Mouse (Mus musculus): ENCODE measurements at regions not wholly inside any gene's neighbourhood (a gene's known extent, or its start where the extent isn't known, plus 50 kb on each side); places are given as distances from the start of the nearest gene placed in this dataset.
"Not testable (repeated sequence)": the region's sequence is repeated elsewhere in the genome, so short reads cannot be mapped to it uniquely, and the experiment has no call there.

DNA sequence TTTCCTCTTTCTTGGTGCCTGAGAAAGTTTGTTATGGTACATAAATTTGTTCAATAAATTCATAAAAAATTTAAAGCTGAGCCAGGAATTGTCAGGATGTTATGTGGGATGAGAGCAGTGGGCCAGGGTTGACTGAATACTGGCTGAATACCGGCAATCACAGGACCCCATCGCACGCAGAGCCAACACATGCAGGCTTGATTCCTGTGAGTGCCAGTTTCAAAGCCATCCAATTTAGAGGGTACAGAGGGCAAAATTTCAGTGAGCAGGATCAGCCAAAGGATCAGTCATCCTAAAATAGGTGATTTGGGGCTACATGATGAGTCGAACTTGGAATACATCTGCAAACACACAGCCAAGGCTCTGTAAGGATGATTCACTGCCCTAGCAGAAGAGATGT lies 583.6 kb upstream of the Nectin3 start:
- no peak for DNase-seq

DNA sequence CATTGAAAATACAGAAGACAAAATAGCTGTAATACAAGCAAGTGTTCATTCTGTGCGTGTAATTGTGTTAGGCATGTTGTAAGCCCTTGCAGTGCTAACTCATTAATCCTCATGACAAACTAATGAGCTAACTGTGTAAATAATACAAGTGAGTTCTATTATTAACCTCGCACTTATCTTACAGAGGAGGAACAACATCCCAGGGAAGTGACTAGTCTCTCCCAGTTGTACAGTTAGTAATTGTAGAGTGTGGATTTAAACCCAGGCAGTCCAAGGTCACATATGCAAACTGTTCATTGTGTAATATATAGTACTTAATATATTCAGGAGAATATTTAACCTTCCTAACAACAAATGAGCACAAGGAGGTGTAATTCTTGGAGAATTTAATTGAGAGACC lies 582.0 kb upstream of the Nectin3 start:
- DNase-seq = no peak

DNA sequence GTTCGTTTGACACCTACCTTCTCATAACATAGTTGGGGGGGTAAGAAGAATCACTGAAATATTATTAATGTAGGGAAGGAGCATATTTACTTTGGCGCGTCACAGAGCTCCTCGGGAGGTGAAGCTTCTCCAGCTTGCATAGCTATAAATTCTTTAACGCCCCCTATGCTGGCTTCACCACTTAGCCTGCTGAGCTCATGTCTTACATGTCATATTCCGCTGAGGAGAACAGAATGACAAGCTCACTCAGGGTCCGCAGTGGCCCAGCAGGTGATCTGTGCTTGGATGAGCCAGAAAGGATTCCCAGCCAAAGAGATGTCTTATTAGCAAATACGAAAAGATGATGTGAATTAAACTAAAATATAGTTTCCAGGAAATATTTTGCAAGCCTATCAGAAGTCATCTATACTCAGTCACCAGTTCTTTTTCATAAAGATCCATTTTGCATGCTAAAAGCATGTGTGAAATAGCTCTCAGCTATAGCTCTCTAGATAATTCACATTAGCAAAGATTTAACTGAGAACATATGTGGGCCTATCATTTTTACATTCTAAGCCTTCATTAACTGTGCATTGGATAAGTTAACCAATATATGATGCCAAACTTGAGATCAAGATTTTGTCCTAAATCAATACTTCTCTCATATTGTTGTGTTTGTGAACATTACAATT lies 561.1 kb upstream of the Nectin3 start:
- DNase-seq = peak; percentile 60 to 70

DNA sequence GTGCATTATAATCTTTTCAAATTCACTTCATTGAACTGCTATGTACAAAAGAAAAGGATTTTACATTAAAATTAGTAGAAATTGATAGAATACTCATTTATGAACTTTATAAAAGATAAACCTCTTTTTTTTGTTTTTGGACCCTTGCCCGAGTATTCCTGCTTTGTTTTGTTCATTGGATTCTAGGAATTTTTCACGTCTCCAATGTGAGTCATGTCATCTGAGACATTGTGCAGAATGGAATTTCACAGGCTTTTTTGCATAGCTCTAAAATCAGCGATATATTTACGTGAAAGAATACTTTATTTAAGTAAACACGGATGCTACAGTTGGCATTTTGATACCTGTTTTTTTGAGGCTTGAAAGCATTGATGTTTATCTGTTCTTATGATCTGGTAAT lies 560.5 kb upstream of the Nectin3 start:
- no peak for DNase-seq

DNA sequence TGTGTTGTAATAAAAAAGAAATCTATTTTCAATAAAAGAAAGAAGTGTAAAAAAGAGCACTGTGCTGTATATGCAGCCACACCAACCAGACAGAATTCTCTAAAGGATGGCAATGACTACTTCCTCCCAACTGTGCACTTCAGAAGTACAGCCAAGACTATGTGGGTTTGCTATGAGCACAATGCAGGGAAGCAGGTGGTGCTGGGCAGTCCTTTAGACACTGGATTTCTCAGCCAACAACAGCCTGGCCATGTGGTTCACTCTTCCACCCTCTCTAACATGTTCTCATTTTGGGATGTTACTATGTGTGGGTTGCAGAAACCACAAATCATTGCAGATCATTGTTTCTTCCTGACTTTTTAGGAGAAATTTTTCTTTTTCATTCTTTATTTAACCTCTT lies 527.6 kb upstream of the Nectin3 start:
- DNase-seq = peak; percentile 55 to 64

DNA sequence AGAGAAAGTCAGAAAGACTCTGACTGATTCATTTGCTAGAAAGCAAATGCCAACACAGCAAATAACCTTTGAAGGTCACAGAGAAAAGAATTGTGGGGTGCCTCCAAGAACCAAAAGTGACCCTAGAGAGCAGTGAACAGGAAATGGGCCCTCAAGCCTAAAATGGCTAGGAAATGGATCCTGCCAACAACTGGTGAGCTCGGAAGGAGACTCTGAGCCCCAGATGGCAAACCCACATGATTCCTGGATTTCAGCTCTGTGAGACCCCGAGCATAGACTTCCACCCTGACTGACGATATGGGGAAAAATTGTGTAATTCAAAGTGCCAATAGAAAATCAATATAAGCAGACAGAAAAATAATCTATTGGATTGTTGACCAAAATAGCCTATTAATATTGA lies 519.2 kb upstream of the Nectin3 start:
- DNase-seq = peak; percentile 26 to 36

DNA sequence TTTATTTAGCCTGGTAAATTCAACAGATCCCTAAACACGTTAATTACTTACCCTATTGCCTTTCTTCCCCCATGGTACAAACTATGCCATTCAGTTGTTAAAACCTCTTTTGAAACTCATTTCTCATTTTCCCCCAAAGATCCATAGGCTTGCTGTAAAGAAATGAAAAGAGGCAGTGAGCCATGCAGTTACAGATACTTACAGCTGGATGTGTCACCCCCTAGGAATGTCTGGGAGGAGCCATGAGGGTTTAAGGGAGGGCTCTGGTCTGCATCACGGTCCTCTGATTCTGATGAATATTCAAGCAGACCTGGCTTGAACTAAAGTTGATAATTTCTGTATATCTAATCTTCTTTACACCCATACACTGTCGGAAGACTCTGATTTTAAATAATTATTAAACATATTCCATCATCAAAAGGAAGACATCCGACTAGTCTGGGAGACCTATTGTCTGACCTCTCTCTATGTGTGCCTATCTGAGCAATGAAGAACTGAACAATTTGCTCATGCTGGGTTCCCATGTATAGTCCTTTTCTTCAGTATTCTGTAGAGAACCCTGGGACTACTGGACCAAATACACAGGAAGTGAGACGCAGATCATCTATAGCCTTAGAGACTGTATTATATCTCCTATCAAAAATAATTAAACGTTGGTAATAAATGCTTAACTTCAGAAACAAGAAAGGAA lies 484.7 kb upstream of the Nectin3 start:
- DNase-seq = no peak

DNA sequence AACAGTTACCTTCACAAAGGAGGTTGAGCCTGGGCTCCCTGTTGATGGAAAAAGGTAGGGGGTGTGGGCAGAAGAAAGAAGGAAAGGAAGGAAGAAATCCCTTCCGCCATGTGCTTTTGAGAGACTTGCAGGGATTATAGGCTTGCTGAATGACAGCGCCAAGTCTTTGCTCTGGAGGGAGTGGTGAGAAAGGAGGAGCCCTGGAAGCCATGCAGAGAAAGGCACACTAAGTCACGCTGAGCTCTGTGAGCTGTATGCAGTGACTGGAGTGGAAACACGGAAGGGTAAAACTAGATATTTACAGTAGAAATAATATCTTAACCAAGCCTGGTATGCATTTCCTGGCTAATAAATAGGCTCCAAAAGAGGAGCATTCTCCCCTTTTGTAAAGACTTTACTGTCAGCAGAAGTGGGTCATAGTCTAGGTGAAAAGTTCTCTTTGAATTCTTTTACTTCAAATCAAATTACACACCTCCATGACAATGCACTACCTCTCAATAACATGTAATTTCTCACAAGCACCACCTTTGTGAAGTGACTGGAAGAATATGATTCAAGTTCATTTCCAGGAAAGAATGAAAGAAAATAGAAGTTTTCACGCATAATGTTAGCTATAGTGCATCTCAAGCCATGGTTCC lies 484.1 kb upstream of the Nectin3 start:
- peak in 1 of 2 experiments; percentile 2 for DNase-seq

DNA sequence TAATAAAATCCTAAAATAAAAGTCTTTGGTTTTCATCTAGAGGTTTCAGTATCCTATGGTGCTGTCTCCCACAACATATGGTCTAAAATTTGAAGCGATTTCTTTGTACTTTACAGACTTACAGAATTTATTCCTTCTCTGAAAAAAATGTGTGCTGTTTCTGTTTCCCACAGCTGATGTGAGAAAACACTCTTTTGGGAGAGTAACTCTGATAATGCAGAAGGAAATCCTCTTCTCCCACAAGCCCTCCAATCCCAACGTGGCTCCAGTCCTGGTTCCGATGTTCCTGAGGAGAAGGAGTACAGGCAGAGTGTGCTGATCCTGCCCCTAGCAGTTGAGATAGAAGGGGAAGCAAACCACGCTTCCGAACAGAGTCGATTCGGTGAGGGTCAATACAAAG lies 467.4 kb upstream of the Nectin3 start:
- no peak for DNase-seq

DNA sequence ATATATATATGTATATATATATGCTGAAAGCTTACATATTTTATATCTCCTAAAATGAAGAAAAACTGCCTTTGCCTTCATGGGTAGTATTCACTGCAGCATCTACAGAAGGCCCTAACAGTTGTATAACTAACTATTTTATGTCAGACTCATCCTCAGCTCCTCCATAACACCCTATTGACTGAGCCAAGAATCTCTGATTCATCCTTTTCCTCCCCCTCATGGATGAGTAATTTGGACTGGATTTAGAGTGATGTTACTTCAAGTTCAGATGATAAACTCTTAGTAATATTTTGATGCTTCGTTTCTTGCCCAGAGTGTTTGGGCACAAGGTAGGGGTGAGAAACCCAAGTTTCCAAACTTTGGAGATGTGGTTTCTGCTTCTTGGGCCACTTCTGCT lies 458.7 kb upstream of the Nectin3 start:
- DNase-seq = no peak

DNA sequence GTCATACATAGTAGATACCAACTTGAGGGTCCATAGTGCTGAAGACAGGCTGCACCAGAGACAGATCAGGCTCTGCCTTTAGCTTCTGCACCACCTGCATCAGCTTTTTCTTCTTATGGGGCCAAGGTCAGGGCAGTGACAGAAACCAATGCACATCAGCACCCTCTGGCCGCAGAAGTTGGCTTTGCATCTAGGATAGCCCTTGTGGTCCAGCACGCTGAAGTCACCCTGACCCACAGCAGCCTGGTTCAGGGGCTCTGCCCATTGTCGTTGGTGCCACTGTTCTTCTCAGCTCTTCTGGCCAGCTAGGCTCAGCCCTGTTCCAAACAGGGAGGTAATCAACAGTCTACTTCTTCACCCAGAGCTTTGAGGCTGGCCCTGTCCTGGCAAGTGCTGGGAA lies 427.7 kb upstream of the Nectin3 start:
- DNase-seq = peak in 1 of 2 experiments; percentile 26

DNA sequence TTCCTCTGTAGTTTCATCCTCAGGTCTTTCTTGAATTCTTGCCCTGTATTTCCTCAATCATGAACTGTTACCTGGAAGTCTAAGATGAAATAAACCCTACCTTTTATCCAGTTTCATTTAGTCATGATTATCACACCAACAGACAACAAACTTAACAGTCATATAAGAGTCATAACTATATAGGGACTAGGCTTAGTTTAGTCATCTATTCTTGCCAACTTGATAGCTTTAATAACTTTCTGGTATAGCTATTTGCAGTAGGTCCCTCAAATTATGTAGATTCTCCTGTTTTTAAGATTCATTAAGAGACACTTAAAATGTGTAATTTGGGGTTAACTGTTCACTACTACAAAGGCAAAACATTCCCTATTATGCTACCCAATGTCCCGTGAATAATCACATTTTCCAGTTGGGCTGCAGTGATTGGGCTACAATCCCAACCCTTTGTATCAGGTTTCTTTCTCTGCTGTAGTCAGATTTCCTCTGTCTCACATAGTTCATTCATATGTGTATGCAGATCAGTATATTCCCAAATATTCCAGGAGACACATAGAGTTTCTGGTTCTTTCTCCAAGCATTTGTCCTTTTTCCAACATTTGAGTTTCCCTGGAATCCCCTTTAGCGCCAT lies 396.4 kb upstream of the Nectin3 start:
- DNase-seq = peak; percentile 21 to 31

DNA sequence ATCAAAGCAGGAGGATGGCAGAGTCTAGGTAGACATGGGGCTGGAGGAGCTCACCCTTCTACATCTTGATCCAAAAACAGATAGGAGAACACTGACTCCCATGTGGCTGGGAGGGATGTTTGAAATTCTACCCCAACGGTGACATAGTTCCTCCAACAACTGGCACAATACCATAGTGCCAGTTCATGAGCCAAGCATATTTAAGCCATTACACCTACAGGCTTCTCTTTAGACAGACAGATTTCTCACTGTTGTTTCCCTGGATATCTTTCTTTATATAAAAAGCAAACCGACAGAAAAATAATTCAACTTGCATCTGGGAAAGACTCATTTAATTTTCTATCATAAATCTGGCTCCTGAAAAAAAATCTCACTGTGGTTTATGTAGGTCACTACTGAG lies 380.4 kb upstream of the Nectin3 start:
- no peak for DNase-seq

DNA sequence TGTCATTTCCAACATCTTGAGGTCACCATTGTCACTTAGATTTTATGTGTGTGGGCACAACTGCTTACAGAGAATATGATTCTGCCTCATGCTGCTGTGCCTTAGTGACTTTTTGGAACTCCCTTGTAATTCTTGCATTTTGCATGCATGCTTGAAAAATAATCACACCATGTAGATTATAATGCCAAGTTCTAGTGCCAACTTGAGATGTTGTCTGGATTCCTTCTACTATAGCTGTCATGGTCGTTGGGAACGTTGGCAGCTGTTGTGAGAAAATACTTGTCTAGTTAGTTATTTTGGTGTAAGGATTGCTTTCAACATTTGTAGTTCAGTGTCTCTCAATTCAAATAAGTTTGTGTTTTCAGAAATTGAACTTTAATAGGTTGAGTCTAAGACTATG lies 365.6 kb upstream of the Nectin3 start:
- no peak for DNase-seq

DNA sequence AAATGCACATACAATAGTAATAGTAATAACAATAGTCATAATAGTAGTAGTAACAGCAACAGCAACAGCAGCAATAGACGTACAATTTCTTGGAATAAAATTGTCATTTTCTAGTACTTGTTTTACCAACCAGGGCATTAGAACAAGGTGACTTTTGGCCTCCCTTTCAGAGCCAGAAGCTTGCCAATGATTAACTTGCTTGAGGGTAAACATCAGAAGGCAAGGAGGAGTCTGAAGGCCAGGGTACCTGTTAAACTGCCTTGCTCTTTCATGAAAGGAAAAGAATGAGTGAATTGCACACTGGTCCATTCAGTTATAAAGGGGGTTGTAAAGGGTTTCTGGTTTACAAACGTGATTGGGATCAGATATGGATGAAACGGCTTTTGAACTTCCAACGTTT lies 351.2 kb upstream of the Nectin3 start:
- no peak for DNase-seq

DNA sequence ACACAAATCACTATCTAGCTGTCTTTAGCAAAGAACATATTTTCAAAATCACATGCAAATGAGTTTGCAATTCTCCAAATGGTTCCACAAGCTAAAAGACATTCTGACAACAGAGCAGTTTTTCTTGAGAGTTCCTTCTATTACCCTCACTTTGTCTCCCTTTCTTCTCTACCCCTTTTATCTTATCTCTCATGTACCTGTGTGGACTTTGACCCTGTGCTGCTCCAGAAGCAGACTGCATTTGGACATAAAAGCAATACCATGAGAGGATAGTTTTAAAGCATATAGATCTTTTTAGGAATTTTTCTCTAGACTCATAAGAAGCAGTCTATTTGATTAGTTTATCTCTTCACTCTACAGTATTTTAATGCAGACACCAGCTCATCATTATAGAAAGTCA lies 350.4 kb upstream of the Nectin3 start:
- DNase-seq = no peak

DNA sequence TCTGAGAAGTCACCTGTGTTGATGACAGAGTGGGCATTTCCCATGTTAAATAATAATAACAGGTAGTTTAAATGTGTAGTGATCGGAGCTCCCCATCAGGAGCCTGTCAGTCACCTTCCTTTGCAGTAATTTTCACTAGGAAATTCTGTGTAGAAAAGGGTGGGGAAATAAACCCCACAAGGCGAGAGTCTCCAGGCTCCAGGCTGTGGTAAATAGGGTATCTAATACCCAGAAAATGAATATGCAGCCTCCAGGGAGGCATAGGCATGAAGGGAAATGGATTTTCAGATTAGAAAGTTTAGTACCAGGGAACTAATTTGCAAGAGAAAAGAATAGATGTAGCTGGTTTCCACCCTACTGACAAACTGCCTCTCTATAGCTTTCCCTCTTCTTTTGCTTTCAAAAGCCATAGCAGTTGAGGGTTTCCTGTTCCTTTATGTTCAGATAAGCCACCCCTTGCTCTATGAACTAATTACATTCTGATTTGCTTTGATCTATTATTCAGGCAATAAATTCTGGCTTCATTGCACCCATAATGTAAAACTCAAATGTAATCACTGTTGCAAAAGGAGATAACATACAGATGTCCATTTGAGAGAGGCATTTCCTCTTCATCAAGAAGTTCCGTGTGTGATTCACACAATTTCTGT lies 349.5 kb upstream of the Nectin3 start:
- no peak for DNase-seq

DNA sequence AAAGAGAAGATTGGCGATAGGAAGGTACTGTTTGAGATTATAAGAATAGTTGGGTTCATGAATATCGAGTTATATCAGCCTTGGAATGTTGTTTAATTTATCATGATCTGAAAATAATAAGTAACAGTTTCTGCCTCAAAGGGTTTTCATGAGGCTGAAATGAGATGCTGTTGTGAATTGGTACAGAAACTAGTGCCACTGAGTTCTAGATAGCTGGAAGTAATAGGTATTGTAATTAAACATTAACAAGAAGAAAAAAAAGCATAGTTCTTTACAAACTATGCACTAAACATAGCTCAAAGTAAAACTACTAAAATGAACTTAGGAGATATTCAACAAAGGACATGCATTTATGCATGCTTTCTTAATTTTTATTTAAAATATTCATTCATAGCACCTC lies 342.9 kb upstream of the Nectin3 start:
- DNase-seq = no peak

DNA sequence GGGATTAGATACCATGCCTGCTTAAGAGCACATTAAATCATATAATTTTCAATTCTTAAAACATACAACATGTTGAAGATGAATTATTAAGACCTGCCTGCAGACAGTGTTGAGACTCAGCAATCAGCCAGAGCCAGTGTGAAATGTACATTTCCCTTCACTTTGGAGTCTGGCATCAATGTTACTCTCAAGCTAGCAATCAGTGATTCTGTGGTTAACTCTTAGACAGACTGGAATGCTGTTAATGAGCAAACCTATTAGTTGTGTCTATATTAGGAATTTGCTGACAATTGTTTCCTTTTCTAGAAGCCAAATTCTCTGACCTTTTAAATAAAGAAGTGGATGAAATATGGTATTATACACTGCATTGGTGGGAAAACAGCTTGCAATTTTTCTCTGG lies 342.4 kb upstream of the Nectin3 start:
- no peak for DNase-seq

DNA sequence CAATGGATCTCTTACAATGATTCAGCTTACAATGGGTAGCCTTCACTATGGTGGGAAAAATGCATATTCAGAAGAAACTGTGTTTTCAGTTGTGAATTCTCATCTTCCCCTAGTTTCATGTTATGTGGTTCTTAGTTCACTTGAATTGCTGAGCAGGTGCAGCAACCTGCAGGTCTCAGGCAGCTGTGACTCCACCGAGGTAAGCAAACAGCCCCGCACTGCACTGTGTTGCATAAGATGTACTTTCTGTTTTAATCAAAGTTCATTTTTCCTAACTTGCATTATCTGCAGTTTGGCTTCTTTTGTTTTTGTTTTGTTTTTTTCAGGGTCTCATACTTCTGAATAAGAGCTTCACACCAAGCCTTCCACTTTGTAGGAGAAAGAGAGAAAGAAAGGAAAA lies 326.8 kb upstream of the Nectin3 start:
- no peak for DNase-seq

DNA sequence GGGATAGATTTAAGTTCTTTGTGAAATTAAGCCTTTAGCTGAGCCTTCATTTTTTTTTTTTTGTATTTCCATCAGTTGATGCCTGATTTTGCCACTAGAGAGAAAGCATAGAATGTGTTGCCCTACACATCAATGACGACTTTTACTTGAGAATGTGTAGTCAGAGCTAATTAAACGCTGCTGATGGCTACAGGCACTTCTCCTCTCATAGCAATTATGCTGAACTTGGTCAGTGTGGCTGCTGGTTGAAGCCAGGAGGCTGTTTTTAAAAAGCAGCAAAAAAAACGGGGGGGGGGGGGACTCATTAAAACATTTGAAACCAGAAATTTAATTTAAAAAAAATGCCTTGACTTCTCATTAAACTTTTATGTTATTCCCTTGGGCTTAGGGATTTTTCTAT lies 324.4 kb upstream of the Nectin3 start:
- DNase-seq = no peak

DNA sequence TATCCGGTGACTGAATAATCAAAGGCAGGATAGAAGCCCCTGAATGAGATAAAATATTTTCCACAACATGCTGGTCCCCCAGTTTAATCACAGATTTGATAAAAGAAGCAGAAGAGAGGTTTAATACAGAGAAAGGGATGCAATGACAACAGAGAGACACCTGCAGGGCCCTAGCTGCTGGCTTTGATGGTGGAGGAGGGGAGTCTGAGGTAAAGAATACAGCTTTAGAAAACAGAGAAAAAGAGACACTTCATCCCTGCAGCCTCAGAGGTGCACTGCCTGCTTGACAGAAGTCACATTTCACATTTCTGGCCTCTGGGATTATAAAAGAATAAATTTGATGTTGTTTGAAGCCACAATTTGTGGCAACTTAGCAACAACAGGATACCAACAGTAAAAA lies 319.9 kb upstream of the Nectin3 start:
- no peak for DNase-seq

DNA sequence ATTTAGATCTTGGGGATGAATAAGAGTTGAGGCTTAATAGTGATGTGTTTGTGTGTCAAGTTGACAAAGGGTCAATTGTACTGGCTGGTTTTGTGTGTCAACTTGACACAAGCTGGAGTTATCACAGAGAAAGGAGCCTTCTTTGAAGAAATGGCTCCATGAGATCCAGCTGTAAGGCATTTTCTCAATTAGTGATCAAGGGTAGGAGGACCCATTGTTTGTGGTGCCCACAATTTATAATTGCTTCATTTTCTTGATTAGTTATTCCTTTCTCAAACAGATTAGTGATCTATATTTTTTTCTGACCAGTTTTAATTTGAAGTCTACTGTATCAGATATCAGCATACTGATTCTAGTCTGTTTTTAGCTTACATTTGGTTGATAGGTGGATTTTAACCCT lies 313.5 kb upstream of the Nectin3 start:
- not testable (repeated sequence) for DNase-seq

Measured in cerebellum, postnatal 25 days (tissue).